Mouse (Mus musculus): ENCODE results near the gene Hrc. TPM values are rescaled to one million over a fixed set of nuclear protein-coding genes. Genes with fewer than 3 reads are reported as not detected.
"Not testable (repeated sequence)": the region's sequence is repeated elsewhere in the genome, so short reads cannot be mapped to it uniquely, and the experiment has no call there.

Gene Hrc
- polyA plus RNA-seq, 1 experiment from 2014 or later = 0.42 TPM

DNA sequence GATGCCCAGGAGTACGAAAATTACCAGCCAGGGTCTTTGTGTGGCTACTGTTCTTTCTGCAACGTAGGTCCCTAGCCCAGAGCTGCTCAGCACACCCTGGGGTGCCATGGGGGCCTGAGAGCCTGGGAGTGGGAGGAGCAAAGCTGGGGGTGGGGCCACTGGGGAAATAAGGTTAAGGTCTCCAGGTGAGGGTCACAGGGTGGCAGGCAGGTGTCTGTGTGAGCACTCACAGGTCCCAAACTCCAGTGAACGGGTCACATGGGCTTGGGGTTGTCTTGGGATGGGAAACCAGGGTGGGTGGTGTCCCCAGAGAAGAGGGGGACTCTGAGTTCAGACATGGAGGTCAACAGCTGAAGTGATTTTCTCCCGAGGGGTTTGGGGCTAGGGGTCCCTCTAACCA lies 2.4 kb downstream of the Hrc start:
- no peak overlapping the region for H3K27ac ChIP-seq
- H3K27me3 ChIP-seq (ENCODE audit: insufficient read depth, poor library complexity, severe bottlenecking) = peaks cover 48% of the 10 kb centered on the region
- peaks cover 78% of the 10 kb centered on the region for H3K4me1 ChIP-seq (replicated peaks)
- WGBS = 9% methylated on average over 4 of the region's 4 CpGs
- H3K36me3 ChIP-seq = no peaks in the 10 kb centered on the region
- H3K4me3 ChIP-seq = no peak overlapping the region
- no peaks in the 10 kb centered on the region for H3K9me3 ChIP-seq
- no peak for DNase-seq (ENCODE audit: low spot score)

GRCm38 (mm10) chr7:45338161-45338911 lies 3.2 kb downstream of the Hrc start:
- Histone ChIP-seq H3K27ac (peak overlapping the region; percentile 87), H3K4me1 (replicated peaks) (peaks cover 69% of the 10 kb centered on the region)
- peak; percentile 36 for DNase-seq (ENCODE audit: low spot score)

DNA sequence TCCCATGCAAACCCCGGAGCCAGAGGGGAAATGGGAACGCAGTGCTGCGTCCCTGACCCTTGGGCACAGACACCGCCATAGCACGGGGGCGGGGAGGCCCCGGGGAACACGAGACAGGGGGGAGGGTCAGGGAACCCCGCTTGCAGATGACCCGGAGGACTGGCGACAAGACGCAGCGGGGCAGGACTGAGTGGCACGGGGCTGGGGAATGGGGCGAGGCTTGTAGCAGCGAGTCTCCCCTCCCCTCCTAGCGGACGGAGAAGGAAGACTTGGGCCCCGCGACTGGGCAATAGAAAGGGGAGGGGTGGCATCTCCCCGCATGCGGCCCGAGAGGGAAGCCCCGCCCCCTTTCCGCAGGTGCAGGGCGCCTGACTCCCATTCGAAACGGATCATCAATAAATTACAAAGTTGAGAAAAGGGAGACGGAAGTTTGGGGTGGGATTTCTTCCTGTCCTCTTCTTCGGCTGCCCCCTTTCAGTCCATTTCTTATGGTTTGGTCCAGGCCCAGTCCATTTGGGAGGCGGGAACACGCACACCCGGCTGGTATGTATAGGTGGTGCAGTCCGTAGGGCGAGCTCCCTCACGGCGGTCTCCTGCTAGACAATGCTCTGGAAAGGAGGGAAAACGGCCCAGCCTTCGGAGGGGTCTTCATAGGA lies 4.4 kb downstream of the Hrc start:
- H3K27me3 ChIP-seq (ENCODE audit: insufficient read depth, poor library complexity, severe bottlenecking) = peaks cover 43% of the 10 kb centered on the region
- under 1% methylated on average over 39 of the region's 39 CpGs for WGBS
- H3K9me3 ChIP-seq = no peaks in the 10 kb centered on the region
- H3K36me3 ChIP-seq = no peaks in the 10 kb centered on the region
- DNase-seq (ENCODE audit: low spot score) = peak; percentile 89
- H3K4me3 ChIP-seq = peak overlapping the region; percentile 63
- H3K4me1 ChIP-seq (replicated peaks) = peaks cover 57% of the 10 kb centered on the region
- H3K27ac ChIP-seq = peak overlapping the region; percentile 87

More at GRCm38 (mm10) chr7:45338161-45338911, 3.2 kb downstream of the Hrc start:
- Histone ChIP-seq H3K27me3 (ENCODE audit: insufficient read depth, poor library complexity, severe bottlenecking) (peaks cover 53% of the 10 kb centered on the region), H3K9me3 (no peaks in the 10 kb centered on the region), H3K36me3 (no peaks in the 10 kb centered on the region), H3K4me3 (peak overlapping the region; percentile 63)
- 2% methylated on average over 14 of the region's 14 CpGs for WGBS

DNA sequence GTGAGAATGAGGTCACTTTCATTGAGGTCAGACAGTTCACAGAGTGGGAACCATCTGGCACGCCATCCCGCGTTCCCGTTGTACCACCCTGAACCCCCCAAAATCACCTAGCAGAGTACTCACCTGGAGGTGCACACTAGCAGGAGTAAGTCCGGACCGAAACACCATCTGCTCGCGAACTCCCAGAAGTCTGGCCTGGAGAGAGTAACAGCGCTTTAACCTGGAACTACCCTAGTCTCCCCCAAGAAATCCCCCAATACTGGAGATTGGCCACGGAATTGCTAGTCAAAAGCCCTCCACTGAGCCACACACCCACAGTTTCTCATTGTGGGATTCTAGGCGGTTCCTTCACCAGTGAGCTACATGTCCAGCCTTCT lies 5.0 kb downstream of the Hrc start:
- peaks cover 52% of the 10 kb centered on the region for H3K4me1 ChIP-seq (replicated peaks)
- peak overlapping the region; percentile 63 for H3K4me3 ChIP-seq
- DNase-seq (ENCODE audit: low spot score) = no peak
- 0 out of 2 replicates have a peak, but pooled peaks cover 2% of the 10 kb centered on the region for H3K36me3 ChIP-seq
- peak overlapping the region; percentile 87 for H3K27ac ChIP-seq
- WGBS = under 1% methylated on average over 11 of the region's 11 CpGs
- peaks cover 38% of the 10 kb centered on the region for H3K27me3 ChIP-seq (ENCODE audit: insufficient read depth, poor library complexity, severe bottlenecking)
- H3K9me3 ChIP-seq = no peaks in the 10 kb centered on the region

GRCm38 (mm10) chr7:45340669-45341068 lies 5.6 kb downstream of the Hrc start:
- Histone ChIP-seq H3K27ac (peak overlapping the region; percentile 87), H3K4me3 (peak overlapping the region; percentile 63), H3K36me3 (peaks cover 8% of the 10 kb centered on the region; the same call in 1 of the 2 replicates), H3K4me1 (replicated peaks) (peaks cover 49% of the 10 kb centered on the region), H3K27me3 (ENCODE audit: insufficient read depth, poor library complexity, severe bottlenecking) (peaks cover 38% of the 10 kb centered on the region), H3K9me3 (no peaks in the 10 kb centered on the region)
- peak; percentile 69 for DNase-seq (ENCODE audit: low spot score)
- WGBS = under 1% methylated on average over 11 of the region's 11 CpGs

GRCm38 (mm10) chr7:45341303-45341702 lies 6.2 kb downstream of the Hrc start:
- no peaks in the 10 kb centered on the region for H3K9me3 ChIP-seq
- DNase-seq (ENCODE audit: low spot score) = peak; percentile 79
- 5% methylated on average over 8 of the region's 8 CpGs for WGBS
- peaks cover 35% of the 10 kb centered on the region for H3K27me3 ChIP-seq (ENCODE audit: insufficient read depth, poor library complexity, severe bottlenecking)
- H3K4me1 ChIP-seq (replicated peaks) = peaks cover 49% of the 10 kb centered on the region
- H3K36me3 ChIP-seq = peaks cover 14% of the 10 kb centered on the region
- H3K4me3 ChIP-seq = peak overlapping the region; percentile 63
- H3K27ac ChIP-seq = no peak overlapping the region

DNA sequence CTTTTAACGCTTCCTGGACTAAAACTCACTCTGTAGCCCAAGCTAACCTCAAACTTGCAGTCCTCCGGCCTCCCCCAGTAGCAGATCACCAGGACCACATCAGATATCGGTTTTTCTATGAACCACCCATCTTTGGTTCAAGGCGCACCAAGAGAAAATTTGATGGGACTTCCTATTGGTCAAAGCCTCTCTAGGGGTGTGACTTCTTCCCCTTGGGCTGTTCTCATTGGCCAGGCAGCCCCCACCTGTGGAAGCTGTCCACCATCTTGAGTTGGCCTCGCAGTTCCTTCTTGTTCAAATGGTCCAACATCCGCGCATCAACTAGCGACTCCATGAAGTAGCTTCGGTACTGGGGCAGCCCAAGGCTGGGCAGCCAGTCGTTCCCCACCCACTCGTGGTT lies 7.0 kb downstream of the Hrc start:
- Histone ChIP-seq H3K9me3 (no peaks in the 10 kb centered on the region), H3K4me3 (no peak overlapping the region), H3K27ac (no peak overlapping the region), H3K4me1 (replicated peaks) (peaks cover 50% of the 10 kb centered on the region), H3K27me3 (ENCODE audit: insufficient read depth, poor library complexity, severe bottlenecking) (peaks cover 32% of the 10 kb centered on the region), H3K36me3 (peaks cover 22% of the 10 kb centered on the region)
- WGBS = 91% methylated on average over 11 of the region's 11 CpGs
- DNase-seq (ENCODE audit: low spot score) = no peak

DNA sequence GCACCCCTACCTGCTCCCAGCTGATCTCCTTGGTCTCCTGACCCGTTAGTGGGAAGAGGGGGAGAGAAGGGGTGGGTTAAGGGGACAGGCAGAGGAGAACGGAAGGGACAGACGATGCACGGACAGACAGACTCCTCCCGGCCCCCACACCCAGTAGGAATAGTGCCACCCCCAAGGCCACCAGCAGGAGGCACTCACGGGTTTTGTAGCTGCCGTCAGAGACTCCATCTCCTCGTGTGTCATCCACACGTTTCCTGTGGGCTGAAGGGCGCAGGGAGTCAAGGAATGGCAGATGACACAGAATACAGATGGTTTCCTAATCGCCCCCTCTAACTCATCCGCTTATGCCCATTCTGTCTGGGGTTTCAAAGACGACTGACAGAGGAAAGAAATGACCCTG lies 8.5 kb downstream of the Hrc start:
- no peak for DNase-seq (ENCODE audit: low spot score)
- Histone ChIP-seq H3K9me3 (no peaks in the 10 kb centered on the region), H3K27me3 (ENCODE audit: insufficient read depth, poor library complexity, severe bottlenecking) (peaks cover 26% of the 10 kb centered on the region), H3K36me3 (peaks cover 33% of the 10 kb centered on the region), H3K4me3 (no peak overlapping the region), H3K27ac (no peak overlapping the region), H3K4me1 (replicated peaks) (peaks cover 36% of the 10 kb centered on the region)
- WGBS = 33% methylated on average over 13 of the region's 13 CpGs

DNA sequence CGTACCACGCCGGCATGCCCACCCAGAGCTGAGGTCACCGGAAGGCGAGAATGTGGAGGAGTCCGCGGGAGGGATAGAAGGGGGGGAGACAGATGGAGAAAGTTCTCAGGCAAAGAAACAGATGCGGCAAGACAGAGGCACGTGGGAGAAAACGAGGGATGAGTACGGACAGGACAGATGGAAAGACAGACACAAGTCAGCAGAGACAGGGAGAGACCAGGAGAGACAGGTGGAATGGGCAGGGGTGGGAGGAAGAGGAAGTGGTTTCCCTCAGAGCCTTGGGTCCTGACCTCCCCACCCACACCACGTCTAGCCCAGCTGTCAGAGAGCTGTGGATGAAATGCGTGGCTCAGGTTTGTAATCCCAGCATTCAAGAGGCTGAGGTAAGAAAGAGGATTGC lies 11.8 kb downstream of the Hrc start:
- Histone ChIP-seq H3K27me3 (ENCODE audit: insufficient read depth, poor library complexity, severe bottlenecking) (peaks cover 23% of the 10 kb centered on the region), H3K36me3 (peaks cover 41% of the 10 kb centered on the region), H3K4me3 (no peak overlapping the region), H3K9me3 (no peaks in the 10 kb centered on the region), H3K27ac (no peak overlapping the region), H3K4me1 (replicated peaks) (0 out of 2 replicates have a peak, but pooled peaks cover 2% of the 10 kb centered on the region)
- no peak for DNase-seq (ENCODE audit: low spot score)
- 77% methylated on average over 13 of the region's 13 CpGs for WGBS

DNA sequence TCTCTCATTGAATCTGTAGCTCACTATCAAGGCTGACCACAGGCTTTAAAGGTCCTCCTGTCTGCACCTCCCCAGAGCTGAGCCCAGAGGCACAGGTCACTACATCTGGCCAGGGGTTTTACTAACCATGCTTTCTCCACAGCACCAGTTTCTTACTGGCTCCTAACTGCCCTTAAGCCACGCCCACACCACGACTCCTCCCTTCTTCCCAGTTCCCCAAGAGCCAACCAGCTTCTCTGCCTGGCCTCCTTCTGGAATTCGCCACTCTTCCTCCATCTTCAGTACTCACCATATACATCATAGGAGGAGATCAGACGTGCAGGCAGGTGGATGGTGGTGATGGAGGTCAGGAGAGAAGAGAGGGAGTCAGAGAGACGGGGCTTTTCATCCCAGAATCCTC lies 18.0 kb downstream of the Hrc start:
- peaks cover 40% of the 10 kb centered on the region for H3K27me3 ChIP-seq (ENCODE audit: insufficient read depth, poor library complexity, severe bottlenecking)
- no peak overlapping the region for H3K4me3 ChIP-seq
- DNase-seq (ENCODE audit: low spot score) = no peak
- 20% methylated on average over 5 of the region's 5 CpGs for WGBS
- no peaks in the 10 kb centered on the region for H3K9me3 ChIP-seq
- peaks cover 3% of the 10 kb centered on the region; the same call in 1 of the 2 replicates for H3K4me1 ChIP-seq (replicated peaks)
- H3K27ac ChIP-seq = no peak overlapping the region
- H3K36me3 ChIP-seq = peaks cover 41% of the 10 kb centered on the region

GRCm38 (mm10) chr7:45355318-45356020 lies 20.4 kb downstream of the Hrc start:
- Histone ChIP-seq H3K27me3 (ENCODE audit: insufficient read depth, poor library complexity, severe bottlenecking) (peaks cover 42% of the 10 kb centered on the region), H3K4me1 (replicated peaks) (peaks cover 3% of the 10 kb centered on the region; the same call in 1 of the 2 replicates), H3K9me3 (no peaks in the 10 kb centered on the region), H3K27ac (no peak overlapping the region), H3K4me3 (no peak overlapping the region), H3K36me3 (peaks cover 29% of the 10 kb centered on the region)
- no peak for DNase-seq (ENCODE audit: low spot score)
- 81% methylated on average over 15 of the region's 15 CpGs for WGBS

DNA sequence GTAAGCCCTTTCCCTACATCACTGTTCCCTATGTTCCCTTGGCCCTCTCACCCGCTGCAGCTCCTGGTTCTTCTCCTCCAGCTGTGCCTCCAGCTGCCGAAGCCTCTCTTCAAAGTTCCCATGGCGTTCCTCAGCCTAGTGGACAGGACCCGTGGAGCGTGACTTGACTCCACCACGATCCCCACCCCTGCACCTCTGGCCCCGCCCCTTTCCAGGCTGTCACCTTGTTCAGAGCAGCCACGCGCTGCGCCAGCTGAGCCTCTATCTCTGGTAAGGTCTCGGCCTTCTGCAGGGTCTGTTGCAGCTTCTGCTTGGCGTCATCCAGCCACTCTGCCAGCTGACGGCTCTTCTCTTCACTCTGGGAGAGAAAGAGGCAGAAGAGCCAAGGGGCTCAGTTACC lies 21.0 kb downstream of the Hrc start:
- WGBS = 55% methylated on average over 13 of the region's 13 CpGs
- Histone ChIP-seq H3K9me3 (no peaks in the 10 kb centered on the region), H3K36me3 (peaks cover 29% of the 10 kb centered on the region), H3K27ac (no peak overlapping the region), H3K4me3 (no peak overlapping the region), H3K27me3 (ENCODE audit: insufficient read depth, poor library complexity, severe bottlenecking) (peaks cover 48% of the 10 kb centered on the region), H3K4me1 (replicated peaks) (peaks cover 5% of the 10 kb centered on the region)
- DNase-seq (ENCODE audit: low spot score) = no peak

DNA sequence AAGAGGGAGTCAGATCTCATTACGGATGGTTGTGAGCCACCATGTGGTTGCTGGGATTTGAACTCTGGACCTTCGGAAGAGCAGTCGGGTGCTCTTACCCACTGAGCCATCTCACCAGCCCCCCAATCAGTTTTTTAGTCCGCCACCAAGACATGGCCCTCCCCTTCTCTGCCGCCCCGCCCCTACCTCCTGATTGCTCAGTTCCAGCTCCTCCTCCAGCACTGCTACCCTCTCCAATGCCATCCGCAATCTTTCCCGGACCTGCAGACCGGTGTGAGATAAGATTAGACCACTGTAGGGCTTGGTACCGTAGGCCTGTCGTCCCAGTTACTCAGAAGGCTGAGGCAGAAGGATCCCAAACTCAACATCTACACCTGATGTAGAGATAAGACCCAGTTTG lies 24.0 kb downstream of the Hrc start:
- peaks cover 61% of the 10 kb centered on the region for H3K27me3 ChIP-seq (ENCODE audit: insufficient read depth, poor library complexity, severe bottlenecking)
- peaks cover 29% of the 10 kb centered on the region for H3K36me3 ChIP-seq
- not testable (repeated sequence) for H3K4me3 ChIP-seq; H3K9me3 ChIP-seq; H3K27ac ChIP-seq; DNase-seq (ENCODE audit: low spot score)
- WGBS = 58% methylated on average over 11 of the region's 11 CpGs
- peaks cover 25% of the 10 kb centered on the region for H3K4me1 ChIP-seq (replicated peaks)
